Mouse (Mus musculus): ENCODE results near the gene Igdcc3. TPM values are rescaled to one million over a fixed set of nuclear protein-coding genes. Genes with fewer than 3 reads are reported as not detected.
"Not testable (repeated sequence)": the region's sequence is repeated elsewhere in the genome, so short reads cannot be mapped to it uniquely, and the experiment has no call there.

Gene Igdcc3
- polyA plus RNA-seq, 1 experiment from 2014 or later = 0.19 TPM

- no peaks in the 10 kb centered on the region for H3K27me3 ChIP-seq
- no peak overlapping the region for H3K9ac ChIP-seq
- H3K9me3 ChIP-seq (replicated peaks) = no peaks in the 10 kb centered on the region
- WGBS = 84% methylated on average over 32 of the region's 32 CpGs
- H3K4me1 ChIP-seq (replicated peaks) = no peaks in the 10 kb centered on the region
- no peak for ATAC-seq (replicated peaks; ENCODE audit: insufficient number of reproducible peaks, insufficient read depth, low FRiP score, low read depth)
- no peak overlapping the region for H3K27ac ChIP-seq
- H3K36me3 ChIP-seq = no peaks in the 10 kb centered on the region
- no peak overlapping the region for H3K4me3 ChIP-seq
- H3K4me2 ChIP-seq = no peak overlapping the region
Observed at GRCm38 (mm10) chr9:65208293-65209179, 67.5 kb downstream of the Igdcc3 start.

- Histone ChIP-seq H3K27me3 (no peaks in the 10 kb centered on the region), H3K9ac (no peak overlapping the region), H3K27ac (no peak overlapping the region), H3K36me3 (no peaks in the 10 kb centered on the region), H3K4me3 (no peak overlapping the region), H3K4me2 (no peak overlapping the region), H3K9me3 (replicated peaks) (no peaks in the 10 kb centered on the region), H3K4me1 (replicated peaks) (peaks cover 11% of the 10 kb centered on the region)
- ATAC-seq (replicated peaks; ENCODE audit: insufficient number of reproducible peaks, insufficient read depth, low FRiP score, low read depth) = no peak
- 57% methylated on average over 1 of the region's 1 CpGs for WGBS
Observed at GRCm38 (mm10) chr9:65211598-65211997, 70.6 kb downstream of the Igdcc3 start.

- WGBS = 17% methylated on average over 10 of the region's 10 CpGs
- peak overlapping the region; percentile 83 for H3K4me3 ChIP-seq
Observed at GRCm38 (mm10) chr9:65214425-65214777, 73.4 kb downstream of the Igdcc3 start.

GRCm38 (mm10) chr9:65214778-65215493, 73.9 kb downstream of the Igdcc3 start:
- WGBS = under 1% methylated on average over 59 of the region's 59 CpGs
- H3K36me3 ChIP-seq = no peaks in the 10 kb centered on the region
- peak; percentile 93 for ATAC-seq (replicated peaks; ENCODE audit: insufficient number of reproducible peaks, insufficient read depth, low FRiP score, low read depth)

More at GRCm38 (mm10) chr9:65214425-65214777, 73.4 kb downstream of the Igdcc3 start:
- ATAC-seq (replicated peaks; ENCODE audit: insufficient number of reproducible peaks, insufficient read depth, low FRiP score, low read depth) = 0 out of 2 replicates have a peak, but pooled peaks have one; percentile 15
- Histone ChIP-seq H3K4me1 (replicated peaks) (peaks cover 15% of the 10 kb centered on the region), H3K27me3 (no peaks in the 10 kb centered on the region), H3K27ac (peak overlapping the region; percentile 91), H3K36me3 (no peaks in the 10 kb centered on the region), H3K9ac (peak overlapping the region; percentile 80), H3K9me3 (replicated peaks) (no peaks in the 10 kb centered on the region), H3K4me2 (peak overlapping the region; percentile 91)

GRCm38 (mm10) chr9:65215494-65216126, 74.6 kb downstream of the Igdcc3 start:
- no peaks in the 10 kb centered on the region for H3K27me3 ChIP-seq
- peak overlapping the region; percentile 83 for H3K4me3 ChIP-seq
- 9% methylated on average over 31 of the region's 31 CpGs for WGBS
- H3K4me1 ChIP-seq (replicated peaks) = peaks cover 15% of the 10 kb centered on the region
- peak overlapping the region; percentile 91 for H3K4me2 ChIP-seq
- H3K36me3 ChIP-seq = no peaks in the 10 kb centered on the region
- peak; percentile 20; the same call in 1 of the 2 replicates for ATAC-seq (replicated peaks; ENCODE audit: insufficient number of reproducible peaks, insufficient read depth, low FRiP score, low read depth)
- no peaks in the 10 kb centered on the region for H3K9me3 ChIP-seq (replicated peaks)
- peak overlapping the region; percentile 80 for H3K9ac ChIP-seq
- peak overlapping the region; percentile 91 for H3K27ac ChIP-seq

More at GRCm38 (mm10) chr9:65214778-65215493, 73.9 kb downstream of the Igdcc3 start:
- Histone ChIP-seq H3K9me3 (replicated peaks) (no peaks in the 10 kb centered on the region), H3K4me3 (peak overlapping the region; percentile 83), H3K9ac (peak overlapping the region; percentile 80), H3K4me2 (peak overlapping the region; percentile 91), H3K4me1 (replicated peaks) (peaks cover 15% of the 10 kb centered on the region), H3K27ac (peak overlapping the region; percentile 91), H3K27me3 (no peaks in the 10 kb centered on the region)

- H3K4me3 ChIP-seq = no peak overlapping the region
- no peaks in the 10 kb centered on the region for H3K9me3 ChIP-seq (replicated peaks)
- H3K36me3 ChIP-seq = no peaks in the 10 kb centered on the region
- H3K4me1 ChIP-seq (replicated peaks) = peaks cover 15% of the 10 kb centered on the region
- H3K27me3 ChIP-seq = no peaks in the 10 kb centered on the region
- 55% methylated on average over 8 of the region's 8 CpGs for WGBS
- no peak overlapping the region for H3K27ac ChIP-seq
- ATAC-seq (replicated peaks; ENCODE audit: insufficient number of reproducible peaks, insufficient read depth, low FRiP score, low read depth) = no peak
- H3K4me2 ChIP-seq = peak overlapping the region; percentile 4; the same call in 1 of the 2 replicates
- H3K9ac ChIP-seq = no peak overlapping the region
Observed at GRCm38 (mm10) chr9:65216972-65217371, 76.0 kb downstream of the Igdcc3 start.

- Histone ChIP-seq H3K36me3 (no peaks in the 10 kb centered on the region), H3K27ac (peak overlapping the region; percentile 16; the same call in 1 of the 2 replicates), H3K9ac (no peak overlapping the region), H3K4me1 (replicated peaks) (peaks cover 15% of the 10 kb centered on the region), H3K4me3 (no peak overlapping the region), H3K9me3 (replicated peaks) (no peaks in the 10 kb centered on the region), H3K4me2 (no peak overlapping the region; the same call in 1 of the 2 replicates), H3K27me3 (no peaks in the 10 kb centered on the region)
- ATAC-seq (replicated peaks; ENCODE audit: insufficient number of reproducible peaks, insufficient read depth, low FRiP score, low read depth) = no peak
- 55% methylated on average over 6 of the region's 6 CpGs for WGBS
Observed at GRCm38 (mm10) chr9:65217661-65218060, 76.7 kb downstream of the Igdcc3 start.

- Histone ChIP-seq H3K27ac (no peak overlapping the region), H3K9me3 (replicated peaks) (no peaks in the 10 kb centered on the region), H3K4me1 (replicated peaks) (peaks cover 15% of the 10 kb centered on the region), H3K27me3 (no peaks in the 10 kb centered on the region), H3K9ac (no peak overlapping the region), H3K4me3 (no peak overlapping the region), H3K36me3 (no peaks in the 10 kb centered on the region), H3K4me2 (no peak overlapping the region)
- no peak for ATAC-seq (replicated peaks; ENCODE audit: insufficient number of reproducible peaks, insufficient read depth, low FRiP score, low read depth)
- WGBS = 60% methylated on average over 1 of the region's 1 CpGs
Observed at GRCm38 (mm10) chr9:65218916-65219315, 77.9 kb downstream of the Igdcc3 start.

- ATAC-seq (replicated peaks; ENCODE audit: insufficient number of reproducible peaks, insufficient read depth, low FRiP score, low read depth); H3K4me1 ChIP-seq (replicated peaks); H3K36me3 ChIP-seq; H3K9ac ChIP-seq; H3K4me3 ChIP-seq; H3K4me2 ChIP-seq; H3K27ac ChIP-seq; H3K9me3 ChIP-seq (replicated peaks); H3K27me3 ChIP-seq: not testable (repeated sequence)
- 47% methylated on average over 3 of the region's 3 CpGs for WGBS
Observed at GRCm38 (mm10) chr9:65220398-65220797, 79.4 kb downstream of the Igdcc3 start.

GRCm38 (mm10) chr9:65223927-65224326, 82.9 kb downstream of the Igdcc3 start:
- Histone ChIP-seq H3K9me3 (replicated peaks) (no peaks in the 10 kb centered on the region), H3K4me1 (replicated peaks) (no peaks in the 10 kb centered on the region), H3K36me3 (no peaks in the 10 kb centered on the region), H3K4me2 (no peak overlapping the region), H3K9ac (no peak overlapping the region), H3K27ac (no peak overlapping the region), H3K4me3 (no peak overlapping the region), H3K27me3 (no peaks in the 10 kb centered on the region)
- no peak for ATAC-seq (replicated peaks; ENCODE audit: insufficient number of reproducible peaks, insufficient read depth, low FRiP score, low read depth)
- 75% methylated on average over 6 of the region's 6 CpGs for WGBS

- no peak overlapping the region for H3K4me3 ChIP-seq
- H3K4me2 ChIP-seq = no peak overlapping the region
- WGBS = 42% methylated on average over 4 of the region's 4 CpGs
- H3K4me1 ChIP-seq (replicated peaks) = no peaks in the 10 kb centered on the region
- no peak overlapping the region for H3K9ac ChIP-seq
- H3K27ac ChIP-seq = no peak overlapping the region
- no peaks in the 10 kb centered on the region for H3K9me3 ChIP-seq (replicated peaks)
- H3K27me3 ChIP-seq = no peaks in the 10 kb centered on the region
- no peak for ATAC-seq (replicated peaks; ENCODE audit: insufficient number of reproducible peaks, insufficient read depth, low FRiP score, low read depth)
- 0 out of 2 replicates have a peak, but pooled peaks cover 6% of the 10 kb centered on the region for H3K36me3 ChIP-seq
Observed at GRCm38 (mm10) chr9:65225795-65226194, 84.8 kb downstream of the Igdcc3 start.
